Mouse (Mus musculus) ES-E14 (cell line): Measurements from ENCODE around the gene Gm11236.
"Not testable (repeated sequence)": the region's sequence is repeated elsewhere in the genome, so short reads cannot be mapped to it uniquely, and the experiment has no call there.

ENCODE experiments used
- HCFC1 ChIP-seq: IDR thresholded peaks from 2 replicates; pipeline ENCODE4 v1.6.1; 2012; ENCODE audit warnings: low read length, inconsistent platforms, borderline replicate concordance; ENCODE audit not compliant: insufficient read depth
- MAFK ChIP-seq: IDR thresholded peaks from 2 replicates; pipeline ENCODE4 v1.6.1; 2014; ENCODE audit warnings: mild to moderate bottlenecking, low read depth, low read length, inconsistent platforms; ENCODE audit not compliant: insufficient read depth
- ZC3H11A ChIP-seq: IDR thresholded peaks from 2 replicates; pipeline ENCODE4 v1.6.1; 2012; ENCODE audit warnings: low read depth, mild to moderate bottlenecking, inconsistent platforms, low read length, borderline replicate concordance
- ZNF384 ChIP-seq: IDR thresholded peaks from 2 replicates; pipeline ENCODE4 v1.6.1; 2012; ENCODE audit warnings: low read depth, low read length, inconsistent platforms

- not testable (repeated sequence) for TF ChIP-seq ZNF384, MAFK, HCFC1, ZC3H11A
Observed at GRCm38 (mm10) chr4:73668054-73668453, 30.1 kb downstream of the Gm11236 start, which contains the start of gene Gm11239.
